Mouse (Mus musculus) layer of hippocampus, adult 2 months (tissue): ENCODE measurements around the gene Clec11a. TPM values are rescaled to one million over a fixed set of nuclear protein-coding genes. Genes with fewer than 3 reads are reported as not detected.

Source experiments
- DNase-seq, 2 experiments: peaks; one replicate each; pipeline ENCODE4 v3.0.0; 2022; ENCODE audit warnings: low spot score in 2 of 2
- H3K27ac ChIP-seq: fragments of 200-600 bp; 2 replicates; pipeline ENCODE4 v1.8.1; 2022
- H3K4me3 ChIP-seq: fragments of 200-600 bp; 2 replicates; pipeline ENCODE4 v1.8.1; 2022; ENCODE audit warnings: mild to moderate bottlenecking
- CTCF ChIP-seq: fragments of 200-600 bp; conservative IDR thresholded peaks from 2 replicates; pipeline ENCODE4 v1.8.1; 2022; ENCODE audit warnings: antibody characterized with exemption, mild to moderate bottlenecking, moderate library complexity
- total RNA-seq, 2 experiments: library from RNA; stranded (reverse); gene quantifications; 2 replicates each; pipeline ENCODE4 v1.2.3; 2021

The Clec11a gene
- total RNA-seq, 2 experiments from 2014 or later: 3.0 to 3.5 TPM

GRCm38 (mm10) chr7:44341119-44341518, 34.4 kb upstream of the Clec11a start:
- no peak for DNase-seq
- no peak for TF ChIP-seq CTCF
- peak overlapping the region; percentile 57; the same call in 1 of the 2 replicates for H3K27ac ChIP-seq
- no peak overlapping the region for H3K4me3 ChIP-seq

- DNase-seq: no peak
- Histone ChIP-seq H3K27ac (0 out of 2 replicates have a peak overlapping the region, but pooled peaks have one; percentile 23), H3K4me3 (no peak overlapping the region)
- TF ChIP-seq CTCF: no peak
Measured at GRCm38 (mm10) chr7:44340226-44340625, 33.5 kb upstream of the Clec11a start.

- H3K4me3 ChIP-seq: peak overlapping the region; percentile 54
- no peak for TF ChIP-seq CTCF
- peak overlapping the region; percentile 89 for H3K27ac ChIP-seq
- DNase-seq: no peak
Measured at GRCm38 (mm10) chr7:44337121-44337849, 30.6 kb upstream of the Clec11a start.

- no peak for TF ChIP-seq CTCF
- Histone ChIP-seq H3K27ac (peak overlapping the region; percentile 89), H3K4me3 (peak overlapping the region; percentile 54)
- DNase-seq: no peak
Measured at GRCm38 (mm10) chr7:44336046-44337021, 29.6 kb upstream of the Clec11a start.

GRCm38 (mm10) chr7:44335031-44335878, 28.6 kb upstream of the Clec11a start:
- peak overlapping the region; percentile 41 for H3K4me3 ChIP-seq
- no peak for TF ChIP-seq CTCF
- DNase-seq: no peak
- peak overlapping the region; percentile 89 for H3K27ac ChIP-seq

GRCm38 (mm10) chr7:44334139-44334538, 27.4 kb upstream of the Clec11a start:
- no peak overlapping the region for H3K4me3 ChIP-seq
- peak overlapping the region; percentile 36; the same call in 1 of the 2 replicates for H3K27ac ChIP-seq
- no peak for DNase-seq
- TF ChIP-seq CTCF: no peak

GRCm38 (mm10) chr7:44332336-44332735, 25.6 kb upstream of the Clec11a start:
- TF ChIP-seq CTCF: no peak
- H3K27ac ChIP-seq: no peak overlapping the region
- no peak overlapping the region for H3K4me3 ChIP-seq
- DNase-seq: no peak

- peak overlapping the region; percentile 65; the same call in 1 of the 2 replicates for H3K27ac ChIP-seq
- DNase-seq: no peak
- no peak for TF ChIP-seq CTCF
- H3K4me3 ChIP-seq: no peak overlapping the region
Measured at GRCm38 (mm10) chr7:44326614-44327013, 19.9 kb upstream of the Clec11a start.

- peak; percentile 77 to 80 for DNase-seq
- TF ChIP-seq CTCF: no peak
- H3K27ac ChIP-seq: peak overlapping the region; percentile 82; the same call in 1 of the 2 replicates
- H3K4me3 ChIP-seq: no peak overlapping the region
Measured at GRCm38 (mm10) chr7:44322290-44322689, 15.6 kb upstream of the Clec11a start.

GRCm38 (mm10) chr7:44320886-44321285, 14.2 kb upstream of the Clec11a start:
- DNase-seq: peak; percentile 78 to 82
- Histone ChIP-seq H3K27ac (peak overlapping the region; percentile 82), H3K4me3 (no peak overlapping the region)
- peak; percentile 67 for TF ChIP-seq CTCF

- peak; percentile 76 for TF ChIP-seq CTCF
- no peak for DNase-seq
- Histone ChIP-seq H3K27ac (peak overlapping the region; percentile 18; the same call in 1 of the 2 replicates), H3K4me3 (no peak overlapping the region)
Measured at GRCm38 (mm10) chr7:44317913-44318312, 11.2 kb upstream of the Clec11a start.

GRCm38 (mm10) chr7:44312484-44312883, 5.8 kb upstream of the Clec11a start:
- peak overlapping the region; percentile 68 for H3K27ac ChIP-seq
- no peak for TF ChIP-seq CTCF
- H3K4me3 ChIP-seq: no peak overlapping the region; the same call in 1 of the 2 replicates
- no peak for DNase-seq
